Mouse (Mus musculus): ENCODE data around the gene Apol6.

GRCm38 (mm10) chr15:77021851-77022250, 22.7 kb upstream of the Apol6 start:
- TF ChIP-seq EP300 (IDR thresholded peaks at IDR 0.05; ENCODE audit: low read depth) = no peak
- no peak for TF ChIP-seq CTCF (IDR thresholded peaks at IDR 0.05; ENCODE audit: low read depth)
